Mouse (Mus musculus): ENCODE measurements around the gene Med27. TPM values are rescaled to one million over a fixed set of nuclear protein-coding genes. Genes with fewer than 3 reads are reported as not detected.

Med27 gene
- polyA plus RNA-seq, 1 experiment from 2014 or later: 65.9 TPM

DNA sequence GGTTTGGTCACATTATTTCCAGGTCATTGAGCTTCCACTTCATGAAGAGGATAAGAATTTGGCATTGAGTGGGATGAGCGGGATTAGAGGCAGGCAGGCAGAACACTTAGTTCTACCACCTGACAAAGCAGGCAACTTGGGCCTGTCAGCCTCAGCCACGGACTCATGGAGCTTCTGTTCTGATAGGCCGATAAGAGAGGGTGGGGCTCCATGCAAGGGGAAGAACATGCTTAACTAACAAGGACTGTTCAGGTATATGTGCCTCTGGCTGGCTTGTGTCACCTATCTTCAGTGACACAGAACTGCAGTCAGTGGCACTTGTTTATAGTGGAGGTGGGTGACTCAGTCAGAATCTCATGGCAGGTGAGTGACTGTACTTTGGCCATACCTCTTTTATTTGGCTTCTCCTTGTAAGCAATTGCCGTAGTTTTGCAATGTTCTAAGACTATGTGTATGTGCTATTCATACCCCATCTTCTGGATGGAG, 126.4 kb downstream of the Med27 start:
- no peak for ATAC-seq (replicated peaks; ENCODE audit: low FRiP score)

DNA sequence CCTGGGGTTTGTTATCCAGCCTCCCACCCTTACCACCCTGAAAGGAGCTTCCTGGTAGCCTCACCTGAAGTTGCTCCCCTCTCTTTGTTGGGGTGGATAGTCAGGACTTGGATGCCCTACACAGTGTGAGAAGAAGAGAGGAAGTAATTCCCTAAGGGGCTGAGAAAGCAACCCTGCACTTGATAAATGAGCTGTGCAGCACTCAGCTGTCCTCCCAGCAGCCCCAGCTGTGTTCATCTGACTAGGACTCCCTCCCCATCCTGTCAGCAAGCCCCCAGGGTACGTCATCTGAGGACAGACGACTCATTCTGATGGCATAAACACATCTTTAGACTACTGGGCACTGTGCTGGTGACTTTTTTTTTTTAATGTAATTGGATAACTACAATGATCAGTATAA, 127.3 kb downstream of the Med27 start:
- no peak for DNase-seq (ENCODE audit: low spot score)
- Histone ChIP-seq H3K27me3 (ENCODE audit: control insufficient read depth, insufficient read depth, low read length) (no peaks in the 10 kb centered on the region), H3K9ac (ENCODE audit: low read length) (no peak overlapping the region), H3K9me3 (ENCODE audit: control insufficient read depth, low read length) (no peaks in the 10 kb centered on the region), H3K36me3 (ENCODE audit: control insufficient read depth, insufficient read depth, low read length) (no peaks in the 10 kb centered on the region), H3K27ac (ENCODE audit: low read depth, low read length) (no peak overlapping the region), H3K4me1 (replicated peaks; ENCODE audit: control insufficient read depth, insufficient read depth, low read length) (no peaks in the 10 kb centered on the region), H3K4me3 (ENCODE audit: low read depth, low read length) (no peak overlapping the region), H3K4me2 (ENCODE audit: low read depth, low read length, severe bottlenecking) (no peak overlapping the region)
- no peak for ATAC-seq (replicated peaks; ENCODE audit: low FRiP score)
- 81% methylated on average over 2 of the region's 2 CpGs for WGBS

More for the DNA sequence above, 126.4 kb downstream of the Med27 start:
- DNase-seq (ENCODE audit: low spot score): no peak
- H3K9ac ChIP-seq (ENCODE audit: low read length): no peak overlapping the region
- no peak overlapping the region for H3K27ac ChIP-seq (ENCODE audit: low read depth, low read length)
- no peaks in the 10 kb centered on the region for H3K9me3 ChIP-seq (ENCODE audit: control insufficient read depth, low read length)
- no peaks in the 10 kb centered on the region for H3K36me3 ChIP-seq (ENCODE audit: control insufficient read depth, insufficient read depth, low read length)
- no peak overlapping the region for H3K4me3 ChIP-seq (ENCODE audit: low read depth, low read length)
- no peaks in the 10 kb centered on the region for H3K27me3 ChIP-seq (ENCODE audit: control insufficient read depth, insufficient read depth, low read length)
- H3K4me1 ChIP-seq (replicated peaks; ENCODE audit: control insufficient read depth, insufficient read depth, low read length): no peaks in the 10 kb centered on the region
- H3K4me2 ChIP-seq (ENCODE audit: low read depth, low read length, severe bottlenecking): no peak overlapping the region
- 76% methylated on average over 4 of the region's 4 CpGs for WGBS

- WGBS: 89% methylated on average over 1 of the region's 1 CpGs
- H3K36me3 ChIP-seq (ENCODE audit: control insufficient read depth, insufficient read depth, low read length): no peaks in the 10 kb centered on the region
- DNase-seq (ENCODE audit: low spot score) (no peak), ATAC-seq (replicated peaks; ENCODE audit: low FRiP score) (no peak)
- H3K4me1 ChIP-seq (replicated peaks; ENCODE audit: control insufficient read depth, insufficient read depth, low read length): peaks cover 2% of the 10 kb centered on the region; the same call in 1 of the 2 replicates
- no peak overlapping the region for H3K4me3 ChIP-seq (ENCODE audit: low read depth, low read length)
- H3K9me3 ChIP-seq (ENCODE audit: control insufficient read depth, low read length): no peaks in the 10 kb centered on the region
- H3K27ac ChIP-seq (ENCODE audit: low read depth, low read length): no peak overlapping the region
- H3K4me2 ChIP-seq (ENCODE audit: low read depth, low read length, severe bottlenecking): no peak overlapping the region
- H3K9ac ChIP-seq (ENCODE audit: low read length): no peak overlapping the region
- no peaks in the 10 kb centered on the region for H3K27me3 ChIP-seq (ENCODE audit: control insufficient read depth, insufficient read depth, low read length)
These were observed 130.1 kb downstream of the Med27 start for GRCm38 (mm10) chr2:29476702-29477101.

DNA sequence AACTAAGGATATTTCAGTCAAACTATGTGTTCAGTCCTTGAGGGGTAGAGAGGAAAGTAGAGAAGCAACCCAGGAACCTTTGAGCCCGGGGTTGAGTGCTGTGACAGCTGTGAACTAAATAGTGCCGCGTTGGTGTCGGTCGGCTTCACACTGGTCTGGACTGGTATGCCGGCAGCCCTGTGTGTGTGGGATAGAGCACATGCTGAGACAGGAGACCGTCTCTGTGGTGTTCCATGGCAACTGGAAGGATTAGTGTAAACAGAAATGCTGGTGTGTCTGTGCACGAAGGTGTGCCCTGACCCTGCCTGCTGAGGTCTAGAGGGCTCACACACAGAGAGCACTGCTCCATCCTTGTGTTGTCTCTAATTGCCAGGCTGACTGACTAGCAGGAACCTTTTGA, 135.2 kb downstream of the Med27 start:
- Histone ChIP-seq H3K9me3 (ENCODE audit: control insufficient read depth, low read length) (no peaks in the 10 kb centered on the region), H3K27me3 (ENCODE audit: control insufficient read depth, insufficient read depth, low read length) (no peaks in the 10 kb centered on the region), H3K4me3 (ENCODE audit: low read depth, low read length) (no peak overlapping the region), H3K9ac (ENCODE audit: low read length) (no peak overlapping the region), H3K27ac (ENCODE audit: low read depth, low read length) (no peak overlapping the region), H3K4me2 (ENCODE audit: low read depth, low read length, severe bottlenecking) (no peak overlapping the region), H3K36me3 (ENCODE audit: control insufficient read depth, insufficient read depth, low read length) (no peaks in the 10 kb centered on the region), H3K4me1 (replicated peaks; ENCODE audit: control insufficient read depth, insufficient read depth, low read length) (peaks cover 15% of the 10 kb centered on the region; the same call in 1 of the 2 replicates)
- WGBS: 35% methylated on average over 8 of the region's 8 CpGs
- DNase-seq (ENCODE audit: low spot score) (no peak), ATAC-seq (replicated peaks; ENCODE audit: low FRiP score) (peak; percentile 49; the same call in 1 of the 2 replicates)

GRCm38 (mm10) chr2:29482979-29483718, 136.5 kb downstream of the Med27 start:
- Histone ChIP-seq H3K4me3 (ENCODE audit: low read depth, low read length) (no peak overlapping the region), H3K9ac (ENCODE audit: low read length) (no peak overlapping the region), H3K36me3 (ENCODE audit: control insufficient read depth, insufficient read depth, low read length) (no peaks in the 10 kb centered on the region), H3K9me3 (ENCODE audit: control insufficient read depth, low read length) (no peaks in the 10 kb centered on the region), H3K27ac (ENCODE audit: low read depth, low read length) (no peak overlapping the region), H3K4me2 (ENCODE audit: low read depth, low read length, severe bottlenecking) (no peak overlapping the region), H3K27me3 (ENCODE audit: control insufficient read depth, insufficient read depth, low read length) (no peaks in the 10 kb centered on the region), H3K4me1 (replicated peaks; ENCODE audit: control insufficient read depth, insufficient read depth, low read length) (peaks cover 16% of the 10 kb centered on the region; the same call in 1 of the 2 replicates)
- 46% methylated on average over 9 of the region's 9 CpGs for WGBS
- ATAC-seq (replicated peaks; ENCODE audit: low FRiP score) (no peak), DNase-seq (ENCODE audit: low spot score) (no peak)

- no peaks in the 10 kb centered on the region for H3K36me3 ChIP-seq (ENCODE audit: control insufficient read depth, insufficient read depth, low read length)
- H3K4me3 ChIP-seq (ENCODE audit: low read depth, low read length): no peak overlapping the region
- H3K4me1 ChIP-seq (replicated peaks; ENCODE audit: control insufficient read depth, insufficient read depth, low read length): peaks cover 16% of the 10 kb centered on the region; the same call in 1 of the 2 replicates
- no peak overlapping the region for H3K9ac ChIP-seq (ENCODE audit: low read length)
- DNase-seq (ENCODE audit: low spot score) (no peak), ATAC-seq (replicated peaks; ENCODE audit: low FRiP score) (no peak)
- H3K4me2 ChIP-seq (ENCODE audit: low read depth, low read length, severe bottlenecking): no peak overlapping the region
- no peak overlapping the region for H3K27ac ChIP-seq (ENCODE audit: low read depth, low read length)
- WGBS: 83% methylated on average over 2 of the region's 2 CpGs
- no peaks in the 10 kb centered on the region for H3K27me3 ChIP-seq (ENCODE audit: control insufficient read depth, insufficient read depth, low read length)
- no peaks in the 10 kb centered on the region for H3K9me3 ChIP-seq (ENCODE audit: control insufficient read depth, low read length)
These were observed 138.9 kb downstream of the Med27 start for GRCm38 (mm10) chr2:29485519-29485918.

DNA sequence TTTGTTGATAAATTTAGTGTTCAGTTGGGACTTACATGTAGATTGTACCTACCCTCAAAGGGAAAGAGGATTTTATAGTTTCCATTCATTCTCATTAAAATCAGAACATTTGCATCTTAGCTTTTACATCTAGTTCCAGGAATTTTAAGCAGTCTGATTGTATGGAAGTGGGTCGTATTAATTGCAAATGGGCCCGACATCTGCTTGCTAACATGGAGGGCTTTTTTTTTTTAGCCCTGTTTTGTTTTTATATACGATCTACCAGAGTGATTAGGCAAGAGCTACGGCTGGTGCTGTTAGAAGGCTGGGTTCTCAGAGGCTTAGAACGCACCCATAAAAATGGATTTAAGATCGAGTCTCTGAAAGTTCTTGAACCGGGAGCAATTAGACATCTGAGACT, 139.9 kb downstream of the Med27 start:
- ATAC-seq (replicated peaks; ENCODE audit: low FRiP score) (no peak), DNase-seq (ENCODE audit: low spot score) (no peak)
- WGBS: 79% methylated on average over 7 of the region's 7 CpGs
- no peak overlapping the region for H3K4me3 ChIP-seq (ENCODE audit: low read depth, low read length)
- H3K4me2 ChIP-seq (ENCODE audit: low read depth, low read length, severe bottlenecking): no peak overlapping the region
- H3K4me1 ChIP-seq (replicated peaks; ENCODE audit: control insufficient read depth, insufficient read depth, low read length): peaks cover 14% of the 10 kb centered on the region; the same call in 1 of the 2 replicates
- no peak overlapping the region for H3K27ac ChIP-seq (ENCODE audit: low read depth, low read length)
- H3K27me3 ChIP-seq (ENCODE audit: control insufficient read depth, insufficient read depth, low read length): no peaks in the 10 kb centered on the region
- no peaks in the 10 kb centered on the region for H3K36me3 ChIP-seq (ENCODE audit: control insufficient read depth, insufficient read depth, low read length)
- H3K9me3 ChIP-seq (ENCODE audit: control insufficient read depth, low read length): no peaks in the 10 kb centered on the region
- H3K9ac ChIP-seq (ENCODE audit: low read length): no peak overlapping the region

- Histone ChIP-seq H3K36me3 (ENCODE audit: control insufficient read depth, insufficient read depth, low read length) (no peaks in the 10 kb centered on the region), H3K9me3 (ENCODE audit: control insufficient read depth, low read length) (no peaks in the 10 kb centered on the region), H3K27me3 (ENCODE audit: control insufficient read depth, insufficient read depth, low read length) (no peaks in the 10 kb centered on the region), H3K4me3 (ENCODE audit: low read depth, low read length) (no peak overlapping the region), H3K4me2 (ENCODE audit: low read depth, low read length, severe bottlenecking) (no peak overlapping the region), H3K27ac (ENCODE audit: low read depth, low read length) (no peak overlapping the region), H3K4me1 (replicated peaks; ENCODE audit: control insufficient read depth, insufficient read depth, low read length) (peaks cover 10% of the 10 kb centered on the region; the same call in 1 of the 2 replicates), H3K9ac (ENCODE audit: low read length) (no peak overlapping the region)
- 65% methylated on average over 2 of the region's 2 CpGs for WGBS
- DNase-seq (ENCODE audit: low spot score): no peak
- no peak for ATAC-seq (replicated peaks; ENCODE audit: low FRiP score)
These were observed 141.0 kb downstream of the Med27 start for GRCm38 (mm10) chr2:29487652-29488051.
